Mouse (Mus musculus) thymus, adult 2 months (tissue): ENCODE data around the gene Mecom. TPM values are rescaled to one million over a fixed set of nuclear protein-coding genes. Genes with fewer than 3 reads are reported as not detected.

ENCODE experiments used
- DNase-seq: peaks from one replicate; pipeline ENCODE4 v3.0.0; 2021
- H3K27ac ChIP-seq: fragments of 200-500 bp; 2 replicates; pipeline ENCODE4 v1.5.1; 2012; ENCODE audit warnings: low read length, control low read depth; ENCODE audit not compliant: control insufficient read depth, insufficient read depth
- H3K27me3 ChIP-seq: fragments of 200-500 bp; 2 replicates; pipeline ENCODE4 v1.6.1; 2012; ENCODE audit warnings: mild to moderate bottlenecking, low read length, moderate library complexity, mixed read lengths; ENCODE audit not compliant: control insufficient read depth, insufficient read depth
- H3K36me3 ChIP-seq: fragments of 200-500 bp; 2 replicates; pipeline ENCODE4 v1.6.1; 2012; ENCODE audit warnings: mild to moderate bottlenecking, low read length, moderate library complexity; ENCODE audit not compliant: control insufficient read depth, insufficient read depth
- H3K4me1 ChIP-seq: fragments of 200-500 bp; replicated peaks from 2 replicates; pipeline ENCODE4 v1.6.1; 2012; ENCODE audit warnings: low read length; ENCODE audit not compliant: control insufficient read depth, insufficient read depth
- H3K4me3 ChIP-seq: fragments of 200-500 bp; 2 replicates; pipeline ENCODE4 v1.5.1; 2012; ENCODE audit warnings: mild to moderate bottlenecking, low read length, control low read depth, moderate library complexity; ENCODE audit not compliant: control insufficient read depth, insufficient read depth
- CTCF ChIP-seq: fragments of 200-500 bp; IDR thresholded peaks from 2 replicates; pipeline ENCODE4 v1.5.1; 2012; ENCODE audit warnings: mild to moderate bottlenecking, control low read depth, low read length, moderate library complexity, borderline replicate concordance; ENCODE audit not compliant: control insufficient read depth, poor library complexity, insufficient read depth; ENCODE audit errors: extremely low read depth
- POLR2A ChIP-seq: fragments of 200-500 bp; IDR thresholded peaks from 2 replicates; pipeline ENCODE4 v1.6.1; 2012; ENCODE audit warnings: mild to moderate bottlenecking, low read length, control low read depth, moderate library complexity; ENCODE audit not compliant: control insufficient read depth, poor library complexity, insufficient read depth; ENCODE audit errors: extremely low read depth
- WGBS: fragments of 180-500 bp; shearing (Covaris S2); methylation state at CpG from one replicate; pipeline ENCODE4 v1.1.7; 2018; 5-methylcytosine and 5-hydroxymethylcytosine counted together
- polyA plus RNA-seq: library from polyadenylated mRNA; depleted of rRNA; stranded (reverse); fragments of >200 nt; gene quantifications from 2 replicates; pipeline ENCODE4 v1.2.3, GENCODE M21; 2012

The Mecom gene
- polyA plus RNA-seq, 1 experiment, result 0.92 TPM

DNA sequence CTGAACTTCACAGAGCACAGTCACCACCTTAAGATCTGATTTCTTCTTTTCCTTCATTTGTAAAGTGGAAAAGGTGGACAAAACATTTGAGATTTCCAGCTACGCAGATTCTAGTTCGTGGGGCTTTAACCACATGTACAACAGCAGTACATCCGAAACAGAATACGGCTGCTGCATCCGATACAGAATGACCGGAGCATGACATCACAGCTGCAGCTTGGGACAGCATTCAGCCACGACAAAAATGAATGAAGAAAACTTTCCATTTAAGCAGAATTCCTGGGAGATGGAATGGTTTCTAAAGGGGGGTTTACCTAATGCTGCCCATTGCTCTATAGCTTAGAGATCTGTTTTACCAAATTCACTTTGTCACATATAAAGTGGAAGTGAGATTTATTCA, 583.9 kb downstream of the Mecom start:
- no peaks in the 10 kb centered on the region for H3K36me3 ChIP-seq
- no peak overlapping the region for H3K27ac ChIP-seq
- H3K4me3 ChIP-seq, result no peak overlapping the region
- H3K4me1 ChIP-seq, result no peaks in the 10 kb centered on the region
- WGBS, result 93% methylated on average over 7 of the region's 7 CpGs
- TF ChIP-seq CTCF (no peak), POLR2A (no peak)
- no peaks in the 10 kb centered on the region for H3K27me3 ChIP-seq
- DNase-seq, result no peak

- 88% methylated on average over 3 of the region's 3 CpGs for WGBS
- Histone ChIP-seq H3K27me3 (no peaks in the 10 kb centered on the region), H3K4me1 (no peaks in the 10 kb centered on the region), H3K27ac (no peak overlapping the region), H3K36me3 (no peaks in the 10 kb centered on the region), H3K4me3 (no peak overlapping the region)
- DNase-seq, result no peak
- no peak for TF ChIP-seq POLR2A
- no peak for TF ChIP-seq CTCF
Measured at GRCm38 (mm10) chr3:29963447-29963846, 584.4 kb downstream of the Mecom start.

GRCm38 (mm10) chr3:29959051-29959450, 588.8 kb downstream of the Mecom start:
- Histone ChIP-seq H3K4me1 (no peaks in the 10 kb centered on the region), H3K36me3 (no peaks in the 10 kb centered on the region), H3K4me3 (no peak overlapping the region), H3K27me3 (no peaks in the 10 kb centered on the region), H3K27ac (no peak overlapping the region)
- no peak for TF ChIP-seq POLR2A
- TF ChIP-seq CTCF, result no peak
- WGBS, result 77% methylated on average over 3 of the region's 3 CpGs
- no peak for DNase-seq

DNA sequence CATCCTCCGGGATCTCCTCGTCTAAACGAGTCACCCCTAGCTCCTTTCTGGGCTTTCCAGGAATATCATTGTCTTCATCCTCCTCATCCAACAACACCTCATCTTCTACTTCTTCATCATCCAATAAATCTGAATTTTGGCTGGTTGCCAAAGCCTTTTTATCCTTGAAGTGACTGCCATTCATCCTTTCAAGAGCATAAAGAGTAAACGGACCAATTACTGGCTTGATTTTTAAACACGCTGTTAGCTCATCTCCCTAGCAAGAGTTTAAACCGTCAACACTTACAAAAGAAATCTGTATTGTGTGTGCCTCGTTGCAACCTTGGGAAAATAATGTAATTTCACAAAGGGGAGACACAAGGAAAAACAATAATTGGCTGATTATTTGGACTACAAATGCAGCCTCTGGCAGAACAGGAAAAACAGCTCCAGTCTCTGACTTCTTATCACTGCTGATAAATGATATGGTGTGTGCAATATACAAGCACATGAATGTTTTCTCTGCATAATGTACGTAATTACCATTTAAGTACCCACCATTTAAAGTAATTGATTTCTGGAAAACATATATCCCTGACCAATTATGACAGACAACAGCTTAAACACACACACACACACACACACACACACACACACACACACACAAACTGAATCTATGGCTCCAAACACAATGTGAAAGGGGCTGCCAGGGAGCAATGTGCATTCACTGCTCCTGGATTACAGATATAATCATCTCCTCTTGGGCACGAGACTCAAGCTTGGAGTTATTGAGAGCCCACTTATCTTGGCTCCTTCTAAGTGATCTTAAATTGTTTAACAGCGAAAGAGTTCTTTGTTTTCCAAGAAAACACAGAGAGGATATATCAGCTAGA, 590.2 kb downstream of the Mecom start:
- Histone ChIP-seq H3K36me3 (no peaks in the 10 kb centered on the region), H3K4me1 (no peaks in the 10 kb centered on the region), H3K4me3 (no peak overlapping the region), H3K27ac (no peak overlapping the region), H3K27me3 (no peaks in the 10 kb centered on the region)
- TF ChIP-seq POLR2A (no peak), CTCF (no peak)
- WGBS, result 95% methylated on average over 10 of the region's 10 CpGs
- DNase-seq, result no peak

GRCm38 (mm10) chr3:29953269-29953668, 594.5 kb downstream of the Mecom start:
- no peaks in the 10 kb centered on the region for H3K27me3 ChIP-seq
- no peaks in the 10 kb centered on the region for H3K4me1 ChIP-seq
- TF ChIP-seq POLR2A (no peak), CTCF (no peak)
- no peak for DNase-seq
- 94% methylated on average over 3 of the region's 3 CpGs for WGBS
- H3K36me3 ChIP-seq, result no peaks in the 10 kb centered on the region
- no peak overlapping the region for H3K27ac ChIP-seq
- no peak overlapping the region for H3K4me3 ChIP-seq

DNA sequence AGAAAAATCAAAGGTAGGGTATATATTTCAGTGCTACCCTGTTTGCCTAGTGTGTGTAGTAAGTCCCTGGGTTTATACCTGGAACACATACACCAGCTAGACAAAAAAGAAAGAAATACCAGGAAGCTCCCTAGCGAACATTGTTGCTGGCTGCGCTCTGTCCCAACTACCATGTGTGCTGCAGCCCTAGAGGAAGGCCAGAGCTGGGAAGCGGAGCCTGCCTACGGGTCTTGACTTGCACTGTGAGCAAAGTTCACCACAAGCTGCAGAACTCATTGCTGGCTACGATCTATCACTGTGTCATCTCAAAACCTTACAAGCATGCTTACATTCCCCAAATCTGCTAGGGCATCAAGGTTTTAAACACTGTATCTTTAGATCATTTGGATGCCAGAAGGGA, 597.0 kb downstream of the Mecom start:
- DNase-seq, result no peak
- Histone ChIP-seq H3K27me3 (no peaks in the 10 kb centered on the region), H3K36me3 (no peaks in the 10 kb centered on the region), H3K4me3 (no peak overlapping the region), H3K27ac (no peak overlapping the region), H3K4me1 (no peaks in the 10 kb centered on the region)
- WGBS, result 91% methylated on average over 5 of the region's 5 CpGs
- no peak for TF ChIP-seq POLR2A
- no peak for TF ChIP-seq CTCF
